Mouse (Mus musculus): ENCODE measurements around the gene Sgsm1. TPM values are rescaled to one million over a fixed set of nuclear protein-coding genes. Genes with fewer than 3 reads are reported as not detected.
"Not testable (repeated sequence)": the region's sequence is repeated elsewhere in the genome, so short reads cannot be mapped to it uniquely, and the experiment has no call there.

The Sgsm1 gene
- total RNA-seq (2021), result 100 to 1,000 TPM; 100 to 110 TPM
- long read RNA-seq, experiment 1, full-length matches to known transcripts, result 16 of 35 reads
- long read RNA-seq, experiment 1, partial matches to known transcripts, result 11 of 35 reads
- long read RNA-seq, experiment 1, other reads (novel, unspliced or antisense), result 8 of 35 reads
- long read RNA-seq, experiment 2, full-length matches to known transcripts, result 20 of 39 reads
- long read RNA-seq, experiment 2, partial matches to known transcripts, result 11 of 39 reads
- long read RNA-seq, experiment 2, other reads (novel, unspliced or antisense), result 8 of 39 reads

- intact Hi-C loops (cut with DNase I), result loop anchor here (2.0 kb wide), 1 partner anchor 24 kb away; no protein-coding TSS in a partner anchor
Observed at GRCm38 (mm10) chr5:113310377-113311003, at the start of gene Sgsm1. Gene Sgsm1, minus strand, starts transcription at chr5:113310786.

GRCm38 (mm10) chr5:113358833-113359232 lies 48.2 kb upstream of the Sgsm1 start:
- intact Hi-C loops (cut with DNase I), result no loop called here

More at GRCm38 (mm10) chr5:113310377-113311003, at the start of gene Sgsm1:
- peak; percentile 80 to 83 for DNase-seq (ENCODE audit: low spot score in 2 of 2)

GRCm38 (mm10) chr5:113357656-113358055 lies 47.1 kb upstream of the Sgsm1 start:
- DNase-seq (ENCODE audit: low spot score in 2 of 2), result no peak
- intact Hi-C loops (cut with DNase I), result no loop called here

More at GRCm38 (mm10) chr5:113358833-113359232, 48.2 kb upstream of the Sgsm1 start:
- DNase-seq (ENCODE audit: low spot score in 2 of 2), result no peak

- DNase-seq (ENCODE audit: low spot score in 2 of 2), result no peak
- intact Hi-C loops (cut with DNase I), result no loop called here
Observed at GRCm38 (mm10) chr5:113357186-113357585, 46.6 kb upstream of the Sgsm1 start, which contains the start of gene Aym1. Gene Aym1, plus strand, starts transcription at chr5:113357294.

GRCm38 (mm10) chr5:113354311-113354710 lies 43.7 kb upstream of the Sgsm1 start:
- intact Hi-C loops (cut with DNase I), result no loop called here
- peak; percentile 69 to 74 for DNase-seq (ENCODE audit: low spot score in 2 of 2)

- intact Hi-C loops (cut with DNase I), result no loop called here
- no peak for DNase-seq (ENCODE audit: low spot score in 2 of 2)
Observed at GRCm38 (mm10) chr5:113352636-113353035, 42.0 kb upstream of the Sgsm1 start.

- intact Hi-C loops (cut with DNase I), result no loop called here
- peak; percentile 43 to 88 for DNase-seq (ENCODE audit: low spot score in 2 of 2)
Observed at GRCm38 (mm10) chr5:113351768-113352167, 41.2 kb upstream of the Sgsm1 start.

GRCm38 (mm10) chr5:113349810-113350209 lies 39.2 kb upstream of the Sgsm1 start:
- intact Hi-C loops (cut with DNase I), result loop anchor here (5.0 kb wide), 1 partner anchor 1497 kb away; no protein-coding TSS in a partner anchor
- DNase-seq (ENCODE audit: low spot score in 2 of 2), result no peak

GRCm38 (mm10) chr5:113349226-113349625 lies 38.6 kb upstream of the Sgsm1 start:
- intact Hi-C loops (cut with DNase I), result loop anchor here (5.0 kb wide), 1 partner anchor 1498 kb away; no protein-coding TSS in a partner anchor
- no peak for DNase-seq (ENCODE audit: low spot score in 2 of 2)

- intact Hi-C loops (cut with DNase I), result loop anchor here (5.0 kb wide), 1 partner anchor 1499 kb away; no protein-coding TSS in a partner anchor
Observed at GRCm38 (mm10) chr5:113348597-113348996, 38.0 kb upstream of the Sgsm1 start.

GRCm38 (mm10) chr5:113347593-113347992 lies 37.0 kb upstream of the Sgsm1 start:
- DNase-seq (ENCODE audit: low spot score in 2 of 2), result no peak
- intact Hi-C loops (cut with DNase I), result loop anchor here (5.0 kb wide), 1 partner anchor 1500 kb away; no protein-coding TSS in a partner anchor

More at GRCm38 (mm10) chr5:113348597-113348996, 38.0 kb upstream of the Sgsm1 start:
- DNase-seq (ENCODE audit: low spot score in 2 of 2), result no peak

- DNase-seq (ENCODE audit: low spot score in 2 of 2), result not testable (repeated sequence)
- intact Hi-C loops (cut with DNase I), result loop anchor here (5.0 kb wide), 1 partner anchor 1501 kb away; no protein-coding TSS in a partner anchor
Observed at GRCm38 (mm10) chr5:113346651-113347050, 36.1 kb upstream of the Sgsm1 start.

GRCm38 (mm10) chr5:113345781-113346180 lies 35.2 kb upstream of the Sgsm1 start:
- intact Hi-C loops (cut with DNase I), result loop anchor here (5.0 kb wide), 1 partner anchor 1502 kb away; no protein-coding TSS in a partner anchor
- DNase-seq (ENCODE audit: low spot score in 2 of 2), result no peak

- intact Hi-C loops (cut with DNase I), result loop anchor here (5.0 kb wide), 1 partner anchor 1502 kb away; no protein-coding TSS in a partner anchor
- peak; percentile 14 to 66 for DNase-seq (ENCODE audit: low spot score in 2 of 2)
Observed at GRCm38 (mm10) chr5:113344635-113345386, 34.2 kb upstream of the Sgsm1 start.

GRCm38 (mm10) chr5:113336281-113336680 lies 25.7 kb upstream of the Sgsm1 start:
- intact Hi-C loops (cut with DNase I), result no loop called here
- no peak for DNase-seq (ENCODE audit: low spot score in 2 of 2)

- no peak for DNase-seq (ENCODE audit: low spot score in 2 of 2)
- intact Hi-C loops (cut with DNase I), result no loop called here
Observed at GRCm38 (mm10) chr5:113335732-113336131, 25.1 kb upstream of the Sgsm1 start.

- intact Hi-C loops (cut with DNase I), result no loop called here
Observed at GRCm38 (mm10) chr5:113334621-113335530, 24.3 kb upstream of the Sgsm1 start.

GRCm38 (mm10) chr5:113332899-113333298 lies 22.3 kb upstream of the Sgsm1 start:
- intact Hi-C loops (cut with DNase I), result no loop called here
- no peak for DNase-seq (ENCODE audit: low spot score in 2 of 2)

More at GRCm38 (mm10) chr5:113334621-113335530, 24.3 kb upstream of the Sgsm1 start:
- no peak for DNase-seq (ENCODE audit: low spot score in 2 of 2)

All from left cerebral cortex, postnatal 14 days (tissue).